Mouse (Mus musculus) brown adipose tissue, adult 24 weeks (tissue): ENCODE data around the gene Zfp646. TPM values are rescaled to one million over a fixed set of nuclear protein-coding genes. Genes with fewer than 3 reads are reported as not detected.

ENCODE experiments used
- H3K27ac ChIP-seq: fragments of 200-500 bp; replicated peaks from 2 replicates; pipeline ENCODE4 v1.5.1; 2012; ENCODE audit warnings: low read depth, mild to moderate bottlenecking, low read length
- H3K4me1 ChIP-seq: fragments of 200-500 bp; 2 replicates; pipeline ENCODE4 v1.6.1; 2012; ENCODE audit warnings: low read length, mixed read lengths; ENCODE audit not compliant: control insufficient read depth, insufficient read depth, insufficient read length
- H3K4me3 ChIP-seq: fragments of 200-500 bp; 2 replicates; pipeline ENCODE4 v1.5.1; 2012; ENCODE audit warnings: low read depth, mild to moderate bottlenecking, low read length, moderate library complexity; ENCODE audit not compliant: insufficient read depth
- polyA plus RNA-seq: library from polyadenylated mRNA; stranded (reverse); fragments of >200 nt; gene quantifications from 2 replicates; pipeline ENCODE4 v1.2.4, GENCODE M21; 2012; ENCODE audit not compliant: missing spikeins, insufficient read depth, insufficient read length

The Zfp646 gene
- polyA plus RNA-seq, 1 experiment = 6.3 TPM

GRCm38 (mm10) chr7:127922451-127923275 lies 46.6 kb downstream of the Zfp646 start:
- no peaks in the 10 kb centered on the region for H3K4me1 ChIP-seq
- no peak overlapping the region for H3K4me3 ChIP-seq
- H3K27ac ChIP-seq = peak overlapping the region; percentile 59

- Histone ChIP-seq H3K4me1 (no peaks in the 10 kb centered on the region), H3K4me3 (no peak overlapping the region), H3K27ac (peak overlapping the region; percentile 19; the same call in 1 of the 2 replicates)
Observed at GRCm38 (mm10) chr7:127923714-127924113, 47.7 kb downstream of the Zfp646 start.

GRCm38 (mm10) chr7:127925252-127925651 lies 49.2 kb downstream of the Zfp646 start:
- no peak overlapping the region for H3K27ac ChIP-seq
- no peaks in the 10 kb centered on the region for H3K4me1 ChIP-seq
- no peak overlapping the region for H3K4me3 ChIP-seq

GRCm38 (mm10) chr7:127926066-127926465 lies 50.0 kb downstream of the Zfp646 start:
- no peak overlapping the region for H3K27ac ChIP-seq
- H3K4me1 ChIP-seq = no peaks in the 10 kb centered on the region
- no peak overlapping the region for H3K4me3 ChIP-seq

GRCm38 (mm10) chr7:127926846-127927245 lies 50.8 kb downstream of the Zfp646 start:
- H3K4me1 ChIP-seq = no peaks in the 10 kb centered on the region
- no peak overlapping the region for H3K27ac ChIP-seq
- H3K4me3 ChIP-seq = no peak overlapping the region

GRCm38 (mm10) chr7:127927726-127928125 lies 51.7 kb downstream of the Zfp646 start:
- no peaks in the 10 kb centered on the region for H3K4me1 ChIP-seq
- no peak overlapping the region for H3K4me3 ChIP-seq
- no peak overlapping the region for H3K27ac ChIP-seq

GRCm38 (mm10) chr7:127928596-127928995 lies 52.6 kb downstream of the Zfp646 start:
- no peak overlapping the region for H3K27ac ChIP-seq

GRCm38 (mm10) chr7:127929923-127930322 lies 53.9 kb downstream of the Zfp646 start, which contains the start of gene Prss8:
Prss8 (minus strand) TSS chr7:127930104.
- Histone ChIP-seq H3K27ac (no peak within 1 kb of the TSS), H3K4me3 (peak within 1 kb of the TSS; percentile 6; the same call in 1 of the 2 replicates), H3K4me1 (no peaks in the 10 kb centered on the region; the same call in 1 of the 2 replicates)

More at GRCm38 (mm10) chr7:127928596-127928995, 52.6 kb downstream of the Zfp646 start:
- Histone ChIP-seq H3K4me3 (no peak overlapping the region), H3K4me1 (no peaks in the 10 kb centered on the region)

GRCm38 (mm10) chr7:127930636-127931035 lies 54.6 kb downstream of the Zfp646 start:
- Histone ChIP-seq H3K27ac (no peak overlapping the region), H3K4me1 (no peaks in the 10 kb centered on the region; the same call in 1 of the 2 replicates), H3K4me3 (no peak overlapping the region)

- no peak overlapping the region for H3K27ac ChIP-seq
Observed at GRCm38 (mm10) chr7:127931351-127932135, 55.5 kb downstream of the Zfp646 start.

GRCm38 (mm10) chr7:127932273-127933031 lies 56.4 kb downstream of the Zfp646 start:
- Histone ChIP-seq H3K4me3 (no peak overlapping the region), H3K27ac (no peak overlapping the region), H3K4me1 (peaks cover 2% of the 10 kb centered on the region; the same call in 1 of the 2 replicates)

More at GRCm38 (mm10) chr7:127931351-127932135, 55.5 kb downstream of the Zfp646 start:
- peaks cover 1% of the 10 kb centered on the region; the same call in 1 of the 2 replicates for H3K4me1 ChIP-seq
- no peak overlapping the region for H3K4me3 ChIP-seq

- H3K4me1 ChIP-seq = peaks cover 2% of the 10 kb centered on the region; the same call in 1 of the 2 replicates
- H3K27ac ChIP-seq = no peak overlapping the region
- no peak overlapping the region for H3K4me3 ChIP-seq
Observed at GRCm38 (mm10) chr7:127934075-127934474, 58.1 kb downstream of the Zfp646 start.

GRCm38 (mm10) chr7:127935028-127935722 lies 59.2 kb downstream of the Zfp646 start:
- H3K4me1 ChIP-seq = peaks cover 2% of the 10 kb centered on the region; the same call in 1 of the 2 replicates
- peak overlapping the region; percentile 14 for H3K27ac ChIP-seq
- peak overlapping the region; percentile 69 for H3K4me3 ChIP-seq
